Mouse (Mus musculus): ENCODE results near the gene Mrpl51.

The Mrpl51 gene

GRCm38 (mm10) chr6:125195541-125196075 lies 4.0 kb downstream of the Mrpl51 start:
- DNase-seq, result no peak

- DNase-seq, result no peak
Observed at GRCm38 (mm10) chr6:125196301-125196700, 4.7 kb downstream of the Mrpl51 start.

- no peak for DNase-seq
Observed at GRCm38 (mm10) chr6:125197166-125197565, 5.6 kb downstream of the Mrpl51 start.

GRCm38 (mm10) chr6:125210436-125210835 lies 18.8 kb downstream of the Mrpl51 start:
- no peak for DNase-seq

- DNase-seq, result no peak
Observed at GRCm38 (mm10) chr6:125212621-125213020, 21.0 kb downstream of the Mrpl51 start.

GRCm38 (mm10) chr6:125213129-125213528 lies 21.5 kb downstream of the Mrpl51 start:
- no peak for DNase-seq

- DNase-seq, result no peak
Observed at GRCm38 (mm10) chr6:125213715-125214114, 22.1 kb downstream of the Mrpl51 start.

GRCm38 (mm10) chr6:125215148-125215954 lies 23.8 kb downstream of the Mrpl51 start, which contains the start of gene Vamp1:
Gene Vamp1, plus strand, starts transcription at chr6:125215551.
- DNase-seq, result peak; percentile 86

GRCm38 (mm10) chr6:125216898-125217297 lies 25.3 kb downstream of the Mrpl51 start:
- DNase-seq, result no peak

- DNase-seq, result no peak
Observed at GRCm38 (mm10) chr6:125217899-125218298, 26.3 kb downstream of the Mrpl51 start.

GRCm38 (mm10) chr6:125218963-125219362 lies 27.4 kb downstream of the Mrpl51 start:
- DNase-seq, result peak; percentile 66

GRCm38 (mm10) chr6:125221115-125221745 lies 29.6 kb downstream of the Mrpl51 start:
- DNase-seq, result no peak

- DNase-seq, result no peak
Observed at GRCm38 (mm10) chr6:125222146-125222545, 30.5 kb downstream of the Mrpl51 start.

- no peak for DNase-seq
Observed at GRCm38 (mm10) chr6:125222577-125222976, 31.0 kb downstream of the Mrpl51 start.

GRCm38 (mm10) chr6:125225518-125226115 lies 34.0 kb downstream of the Mrpl51 start:
- no peak for DNase-seq

GRCm38 (mm10) chr6:125230571-125230970 lies 39.0 kb downstream of the Mrpl51 start:
- DNase-seq, result no peak

- no peak for DNase-seq
Observed at GRCm38 (mm10) chr6:125231117-125232044, 39.8 kb downstream of the Mrpl51 start, which contains the start of gene Tapbpl. Gene Tapbpl, minus strand, starts transcription at chr6:125231860.

- no peak for DNase-seq
Observed at GRCm38 (mm10) chr6:125232045-125232437, 40.4 kb downstream of the Mrpl51 start.

- no peak for DNase-seq
Observed at GRCm38 (mm10) chr6:125232516-125232915, 40.9 kb downstream of the Mrpl51 start.

GRCm38 (mm10) chr6:125233816-125234519 lies 42.4 kb downstream of the Mrpl51 start:
- no peak for DNase-seq

- no peak for DNase-seq
Observed at GRCm38 (mm10) chr6:125234520-125234828, 42.9 kb downstream of the Mrpl51 start.

- DNase-seq, result no peak
Observed at GRCm38 (mm10) chr6:125236341-125236740, 44.7 kb downstream of the Mrpl51 start.
